Mouse (Mus musculus): ENCODE measurements at regions not wholly inside any gene's neighbourhood (a gene's known extent, or its start where the extent isn't known, plus 50 kb on each side); places are given as distances from the start of the nearest gene placed in this dataset.

DNA sequence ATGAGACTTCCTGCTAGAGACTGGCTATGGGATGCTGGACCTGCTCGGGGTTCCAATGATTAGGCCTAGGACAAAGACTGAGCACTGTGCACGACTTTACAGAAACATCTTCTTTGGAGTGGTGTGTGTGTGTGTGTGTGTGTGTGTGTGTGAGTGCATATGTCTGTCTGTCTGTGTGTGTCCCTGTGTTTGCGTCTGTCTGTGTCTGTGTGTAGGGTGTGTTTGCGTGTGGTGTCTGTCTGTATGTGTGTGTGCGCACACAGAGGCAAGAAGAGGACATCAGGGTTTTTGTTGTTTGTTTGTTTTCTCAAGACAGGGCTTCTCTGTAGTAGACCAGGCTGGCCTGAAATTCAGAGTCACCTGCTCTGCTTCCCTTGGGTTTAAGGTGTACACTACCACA, 51.9 kb upstream of the Slco4a1 start:
- H3K4me3 ChIP-seq = no peak overlapping the region
- no peaks in the 10 kb centered on the region for H3K36me3 ChIP-seq
- no peaks in the 10 kb centered on the region for H3K9me3 ChIP-seq (replicated peaks)
- 84% methylated on average over 5 of the region's 5 CpGs for WGBS
- DNase-seq (ENCODE audit: low spot score) = no peak
- no peak overlapping the region for H3K27ac ChIP-seq (replicated peaks)
- no peaks in the 10 kb centered on the region for H3K27me3 ChIP-seq (ENCODE audit: low read depth, poor library complexity, severe bottlenecking)
- no peaks in the 10 kb centered on the region for H3K4me1 ChIP-seq

DNA sequence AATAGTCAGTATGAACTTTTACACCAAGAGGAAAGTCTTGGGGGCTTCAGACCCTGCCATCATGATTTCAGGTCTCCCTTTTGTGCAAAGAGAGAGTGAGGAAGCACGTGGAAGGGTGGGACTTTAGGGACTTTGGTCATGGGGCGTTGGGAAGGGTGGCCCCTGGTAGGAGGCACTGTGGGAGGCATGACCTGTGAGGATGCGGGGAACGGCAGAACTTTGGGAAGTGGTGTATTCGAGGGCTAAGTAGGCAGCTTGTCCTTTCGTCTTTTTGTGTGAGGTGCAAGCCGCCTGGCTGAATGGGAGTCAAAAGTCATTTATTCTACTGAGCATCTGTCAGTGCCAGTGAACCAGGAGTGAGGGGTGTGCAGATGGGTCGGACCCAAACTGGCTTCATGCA, 52.4 kb upstream of the Slco4a1 start:
- H3K9me3 ChIP-seq (replicated peaks) = no peaks in the 10 kb centered on the region
- no peak for DNase-seq (ENCODE audit: low spot score)
- H3K4me1 ChIP-seq = no peaks in the 10 kb centered on the region
- H3K36me3 ChIP-seq = no peaks in the 10 kb centered on the region
- 73% methylated on average over 8 of the region's 8 CpGs for WGBS
- no peak overlapping the region for H3K4me3 ChIP-seq
- H3K27me3 ChIP-seq (ENCODE audit: low read depth, poor library complexity, severe bottlenecking) = no peaks in the 10 kb centered on the region
- no peak overlapping the region for H3K27ac ChIP-seq (replicated peaks)

DNA sequence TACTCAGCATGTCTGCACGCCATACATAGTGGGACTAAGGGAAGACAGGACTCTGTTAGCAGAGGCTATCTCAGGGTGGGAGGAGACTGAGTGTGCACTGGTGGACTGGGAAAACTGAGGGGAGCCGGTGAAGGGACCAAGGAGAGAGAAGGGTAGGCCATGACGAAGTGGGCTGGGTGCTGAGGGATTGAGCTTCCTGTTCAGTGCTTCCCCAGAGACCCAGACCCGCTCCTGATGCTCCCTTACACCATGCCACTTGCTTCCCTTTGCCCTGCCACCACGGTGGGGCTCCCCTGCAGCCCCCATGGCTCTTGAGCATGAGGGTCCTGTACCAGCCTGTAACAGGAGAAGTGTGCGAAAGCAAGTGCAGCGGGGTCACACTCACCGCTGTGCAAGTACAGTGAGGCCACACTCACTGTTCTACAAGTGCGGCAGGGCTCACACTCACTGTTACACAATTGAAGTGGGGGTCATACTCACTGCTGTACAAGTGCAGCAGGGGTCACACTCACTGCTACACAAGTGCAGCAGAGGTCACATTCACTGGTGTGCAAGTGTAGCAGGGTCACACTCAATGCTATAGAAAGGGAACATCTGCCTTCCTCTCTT, 53.1 kb upstream of the Slco4a1 start:
- Histone ChIP-seq H3K27ac (replicated peaks) (no peak overlapping the region), H3K4me3 (no peak overlapping the region), H3K27me3 (ENCODE audit: low read depth, poor library complexity, severe bottlenecking) (no peaks in the 10 kb centered on the region), H3K4me1 (no peaks in the 10 kb centered on the region), H3K36me3 (no peaks in the 10 kb centered on the region), H3K9me3 (replicated peaks) (no peaks in the 10 kb centered on the region)
- no peak for DNase-seq (ENCODE audit: low spot score)
- WGBS = 82% methylated on average over 9 of the region's 9 CpGs

DNA sequence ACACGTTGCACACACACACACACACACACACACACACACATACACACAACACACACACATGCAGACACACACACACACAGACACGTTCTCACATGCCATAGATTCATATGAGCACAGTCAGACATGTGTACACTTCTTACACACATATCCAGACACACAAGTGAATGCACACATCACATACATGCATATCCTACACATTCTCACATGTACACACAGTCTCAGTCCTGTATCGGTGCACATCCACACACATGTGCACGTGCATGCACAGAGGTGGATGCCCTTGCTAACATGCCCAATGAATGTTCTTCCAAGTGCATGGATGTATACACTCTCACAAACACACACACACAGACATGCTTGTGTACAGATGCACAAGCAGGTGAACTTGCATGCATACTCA, 53.6 kb upstream of the Slco4a1 start:
- Histone ChIP-seq H3K4me1 (no peaks in the 10 kb centered on the region), H3K27ac (replicated peaks) (no peak overlapping the region), H3K27me3 (ENCODE audit: low read depth, poor library complexity, severe bottlenecking) (no peaks in the 10 kb centered on the region), H3K36me3 (no peaks in the 10 kb centered on the region), H3K9me3 (replicated peaks) (no peaks in the 10 kb centered on the region), H3K4me3 (no peak overlapping the region)
- WGBS = 84% methylated on average over 4 of the region's 4 CpGs
- no peak for DNase-seq (ENCODE audit: low spot score)

DNA sequence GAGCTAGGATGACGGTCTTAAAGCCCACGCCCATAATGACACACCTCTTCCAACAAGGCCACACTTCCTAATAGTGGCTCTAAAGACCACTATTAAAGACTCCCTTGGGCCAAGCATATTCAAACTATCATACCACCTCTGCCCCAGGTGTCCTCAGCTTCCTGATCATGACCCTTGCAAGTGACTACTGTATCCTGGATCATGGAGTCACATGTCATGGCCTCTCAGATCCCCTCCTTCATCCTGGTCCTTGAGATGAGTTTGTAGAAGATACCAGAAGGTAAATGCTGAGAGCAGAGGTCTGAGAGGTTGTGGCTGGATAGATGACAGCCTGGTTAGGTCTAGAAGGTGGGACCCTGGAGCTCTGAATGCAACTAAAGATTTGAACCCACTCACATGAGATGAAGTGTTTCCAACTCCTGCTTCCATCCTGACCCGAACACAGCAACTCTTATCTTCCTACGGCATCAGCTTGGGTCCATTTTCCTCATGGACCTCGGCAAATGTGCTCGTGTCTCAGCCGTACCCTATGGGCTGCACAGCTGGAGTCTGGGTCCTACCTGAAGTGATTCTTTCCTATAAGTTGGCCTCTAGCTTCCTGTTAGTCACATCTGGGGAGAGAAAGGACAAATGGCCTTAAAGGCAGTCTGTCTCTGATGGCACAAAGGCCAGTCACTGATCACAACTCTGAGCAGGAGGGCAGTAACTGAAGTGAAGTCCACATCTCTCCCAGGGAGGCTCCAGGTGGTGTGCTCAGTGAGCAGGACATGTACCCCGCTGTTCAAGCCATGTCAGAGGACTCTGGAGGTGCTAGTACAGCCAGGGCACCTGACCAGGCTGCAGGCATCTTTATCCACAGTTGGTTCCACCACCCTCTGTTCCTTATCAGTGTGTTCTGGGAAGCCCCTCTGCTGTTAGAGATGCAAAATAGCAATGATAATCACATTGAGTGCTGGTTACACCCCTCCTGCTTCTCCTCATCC, 54.3 kb upstream of the Slco4a1 start:
- WGBS = 86% methylated on average over 8 of the region's 8 CpGs
- no peak for DNase-seq (ENCODE audit: low spot score)
- Histone ChIP-seq H3K4me3 (no peak overlapping the region), H3K9me3 (replicated peaks) (no peaks in the 10 kb centered on the region), H3K36me3 (no peaks in the 10 kb centered on the region), H3K27ac (replicated peaks) (no peak overlapping the region), H3K4me1 (no peaks in the 10 kb centered on the region), H3K27me3 (ENCODE audit: low read depth, poor library complexity, severe bottlenecking) (no peaks in the 10 kb centered on the region)

DNA sequence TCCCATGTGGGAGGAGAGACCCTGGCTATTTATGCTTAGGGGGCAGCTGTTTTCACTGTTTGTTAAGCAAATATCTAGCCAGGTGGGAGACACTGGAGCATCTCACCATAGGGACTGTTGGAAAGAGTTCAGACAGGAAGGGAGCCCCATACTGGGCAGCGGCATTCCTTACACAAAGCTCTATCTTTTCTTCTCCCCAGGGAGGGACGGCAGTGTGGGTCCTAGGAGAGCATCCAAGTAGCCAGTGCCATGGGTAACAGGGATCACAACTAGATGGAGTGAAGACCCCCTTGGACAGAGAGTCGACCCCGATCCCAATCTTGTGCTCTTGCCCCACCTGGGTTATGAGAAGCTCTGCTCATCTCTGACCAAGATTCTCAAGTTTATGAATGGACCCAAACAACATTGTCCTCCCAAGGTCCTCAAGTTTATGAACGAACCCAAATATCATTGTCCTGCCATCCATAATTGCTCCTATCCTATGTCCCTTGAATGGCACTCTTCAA, 55.5 kb upstream of the Slco4a1 start:
- no peaks in the 10 kb centered on the region for H3K27me3 ChIP-seq (ENCODE audit: low read depth, poor library complexity, severe bottlenecking)
- no peaks in the 10 kb centered on the region for H3K36me3 ChIP-seq
- no peaks in the 10 kb centered on the region for H3K4me1 ChIP-seq
- no peak for DNase-seq (ENCODE audit: low spot score)
- no peak overlapping the region for H3K27ac ChIP-seq (replicated peaks)
- no peak overlapping the region for H3K4me3 ChIP-seq
- no peaks in the 10 kb centered on the region for H3K9me3 ChIP-seq (replicated peaks)
- 88% methylated on average over 5 of the region's 5 CpGs for WGBS

DNA sequence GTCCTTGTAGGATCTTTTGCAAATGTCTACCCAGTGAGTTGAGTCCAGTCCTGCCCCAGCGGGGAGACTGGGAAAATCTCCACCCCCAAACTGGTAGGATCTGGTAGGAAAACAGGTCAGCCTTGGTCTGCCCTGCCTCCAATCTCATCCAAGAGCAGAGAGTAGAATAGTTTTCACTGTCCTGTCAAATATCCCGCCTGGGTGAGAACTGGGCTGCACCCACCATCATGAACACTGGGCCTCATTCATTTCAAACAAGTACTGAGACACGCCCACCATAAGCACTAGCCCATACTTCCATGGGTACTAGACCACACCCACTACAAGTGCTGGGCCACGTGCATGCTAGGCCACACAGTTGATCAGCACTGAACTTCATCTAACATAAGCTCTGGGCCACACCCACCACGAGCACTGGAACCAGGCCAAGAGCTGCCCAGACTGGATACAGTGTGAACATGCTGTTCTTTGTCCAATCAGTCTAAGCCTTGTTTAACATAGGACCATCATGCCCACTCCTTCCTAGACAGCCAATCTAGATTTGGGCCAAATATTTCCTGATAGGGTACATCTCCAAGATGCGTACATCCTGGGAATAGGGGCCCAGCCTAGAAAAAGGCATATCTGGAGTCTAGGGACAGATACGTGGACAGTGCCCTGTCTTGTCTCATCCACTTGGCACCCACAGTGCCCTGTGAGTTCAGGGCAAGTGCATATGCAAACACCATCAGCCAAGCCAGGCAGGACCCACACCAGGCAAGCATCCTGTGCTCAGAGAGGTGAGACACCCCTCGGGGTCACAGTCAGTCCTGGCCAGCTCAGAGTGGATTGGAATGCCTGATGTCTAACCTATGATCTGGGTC, 56.2 kb upstream of the Slco4a1 start:
- H3K27ac ChIP-seq (replicated peaks) = no peak overlapping the region
- WGBS = 82% methylated on average over 8 of the region's 8 CpGs
- DNase-seq (ENCODE audit: low spot score) = no peak
- no peaks in the 10 kb centered on the region for H3K27me3 ChIP-seq (ENCODE audit: low read depth, poor library complexity, severe bottlenecking)
- no peak overlapping the region for H3K4me3 ChIP-seq
- no peaks in the 10 kb centered on the region for H3K4me1 ChIP-seq
- no peaks in the 10 kb centered on the region for H3K9me3 ChIP-seq (replicated peaks)
- H3K36me3 ChIP-seq = no peaks in the 10 kb centered on the region

DNA sequence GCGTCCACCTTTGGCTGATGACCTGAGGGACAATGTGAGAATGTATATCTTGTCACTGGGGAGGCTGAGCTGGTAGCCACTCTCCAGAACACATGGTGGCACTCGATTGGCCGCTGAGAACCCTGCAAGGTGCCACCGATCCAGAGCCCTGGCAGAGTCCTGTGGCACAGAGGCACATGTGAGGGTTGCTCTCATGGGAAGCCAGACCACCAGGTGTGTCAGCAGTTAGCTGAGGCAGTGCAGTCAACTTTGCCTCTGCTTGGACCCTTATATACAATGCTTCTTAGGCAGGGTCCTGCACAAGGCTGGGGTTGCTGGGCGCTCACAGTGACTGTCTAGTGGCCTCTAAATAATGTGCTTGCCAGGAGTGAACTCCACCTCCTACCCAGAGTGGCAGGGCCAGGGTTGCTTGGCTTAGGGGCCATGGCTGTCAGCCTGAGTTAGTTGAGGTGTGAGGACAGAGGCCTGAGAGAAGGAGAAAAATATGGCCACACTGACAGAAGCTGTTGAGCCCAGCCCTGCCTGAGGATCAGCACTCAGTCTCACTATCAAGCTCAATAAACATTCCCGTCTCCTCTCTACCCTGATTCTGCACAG, 57.1 kb upstream of the Slco4a1 start:
- DNase-seq (ENCODE audit: low spot score) = no peak
- Histone ChIP-seq H3K27ac (replicated peaks) (no peak overlapping the region), H3K4me1 (no peaks in the 10 kb centered on the region), H3K4me3 (no peak overlapping the region), H3K27me3 (ENCODE audit: low read depth, poor library complexity, severe bottlenecking) (no peaks in the 10 kb centered on the region), H3K9me3 (replicated peaks) (no peaks in the 10 kb centered on the region), H3K36me3 (no peaks in the 10 kb centered on the region)
- 89% methylated on average over 6 of the region's 6 CpGs for WGBS

DNA sequence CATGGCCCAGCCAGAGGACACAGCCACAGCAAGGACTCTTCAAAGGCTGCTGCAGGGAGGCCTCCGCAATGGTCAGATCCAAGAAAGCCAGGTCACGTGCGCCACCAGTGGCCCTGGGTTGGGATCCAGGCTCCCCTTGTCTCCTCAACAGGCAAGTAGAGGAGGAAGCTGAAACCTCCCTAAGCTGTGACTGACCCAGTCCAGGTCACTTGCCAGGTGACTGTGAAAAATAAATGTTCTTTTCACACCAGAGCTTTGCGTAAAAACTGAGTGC, 57.6 kb upstream of the Slco4a1 start:
- Histone ChIP-seq H3K27me3 (ENCODE audit: low read depth, poor library complexity, severe bottlenecking) (no peaks in the 10 kb centered on the region), H3K4me1 (no peaks in the 10 kb centered on the region), H3K27ac (replicated peaks) (no peak overlapping the region), H3K4me3 (no peak overlapping the region), H3K36me3 (no peaks in the 10 kb centered on the region), H3K9me3 (replicated peaks) (no peaks in the 10 kb centered on the region)
- no peak for DNase-seq (ENCODE audit: low spot score)
- WGBS = 87% methylated on average over 4 of the region's 4 CpGs

DNA sequence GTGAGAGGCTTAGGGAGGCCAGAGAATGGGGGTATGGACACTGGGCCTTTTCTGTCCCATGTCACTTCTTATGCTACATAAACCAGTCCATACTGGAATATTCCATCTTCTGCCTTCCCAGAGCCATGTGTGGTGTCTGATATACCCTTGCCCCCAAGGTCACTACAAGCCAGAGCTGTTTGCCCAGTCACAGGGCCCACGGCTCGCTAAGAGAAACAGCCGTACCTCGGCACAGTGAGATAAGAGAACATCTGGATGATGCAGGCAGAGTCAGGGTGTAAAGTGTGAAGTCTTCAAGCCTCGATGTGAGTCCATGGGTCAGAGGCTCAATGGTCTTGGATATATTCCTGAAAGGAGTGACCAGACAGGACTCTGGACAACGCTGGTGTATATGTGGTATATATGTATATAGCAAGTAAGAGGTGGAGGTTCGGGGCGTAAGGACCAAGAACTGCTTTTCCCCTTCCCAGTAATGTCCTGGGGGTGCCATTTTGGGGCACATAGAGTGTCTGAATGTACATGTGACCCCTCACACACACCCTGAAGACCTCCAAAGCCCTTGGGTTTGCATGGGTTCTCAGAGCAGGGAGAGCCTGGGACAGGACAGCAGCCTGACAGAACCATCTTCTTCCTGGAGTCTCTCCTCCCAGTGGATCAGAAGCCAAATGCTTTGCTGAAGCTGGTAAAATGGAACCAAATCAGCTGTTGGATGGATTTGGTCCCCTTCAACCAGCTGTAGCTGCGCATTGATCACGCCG, 58.1 kb upstream of the Slco4a1 start:
- no peaks in the 10 kb centered on the region for H3K27me3 ChIP-seq (ENCODE audit: low read depth, poor library complexity, severe bottlenecking)
- H3K4me1 ChIP-seq = no peaks in the 10 kb centered on the region
- H3K4me3 ChIP-seq = no peak overlapping the region
- DNase-seq (ENCODE audit: low spot score) = no peak
- 93% methylated on average over 11 of the region's 11 CpGs for WGBS
- H3K36me3 ChIP-seq = no peaks in the 10 kb centered on the region
- H3K9me3 ChIP-seq (replicated peaks) = no peaks in the 10 kb centered on the region
- no peak overlapping the region for H3K27ac ChIP-seq (replicated peaks)

DNA sequence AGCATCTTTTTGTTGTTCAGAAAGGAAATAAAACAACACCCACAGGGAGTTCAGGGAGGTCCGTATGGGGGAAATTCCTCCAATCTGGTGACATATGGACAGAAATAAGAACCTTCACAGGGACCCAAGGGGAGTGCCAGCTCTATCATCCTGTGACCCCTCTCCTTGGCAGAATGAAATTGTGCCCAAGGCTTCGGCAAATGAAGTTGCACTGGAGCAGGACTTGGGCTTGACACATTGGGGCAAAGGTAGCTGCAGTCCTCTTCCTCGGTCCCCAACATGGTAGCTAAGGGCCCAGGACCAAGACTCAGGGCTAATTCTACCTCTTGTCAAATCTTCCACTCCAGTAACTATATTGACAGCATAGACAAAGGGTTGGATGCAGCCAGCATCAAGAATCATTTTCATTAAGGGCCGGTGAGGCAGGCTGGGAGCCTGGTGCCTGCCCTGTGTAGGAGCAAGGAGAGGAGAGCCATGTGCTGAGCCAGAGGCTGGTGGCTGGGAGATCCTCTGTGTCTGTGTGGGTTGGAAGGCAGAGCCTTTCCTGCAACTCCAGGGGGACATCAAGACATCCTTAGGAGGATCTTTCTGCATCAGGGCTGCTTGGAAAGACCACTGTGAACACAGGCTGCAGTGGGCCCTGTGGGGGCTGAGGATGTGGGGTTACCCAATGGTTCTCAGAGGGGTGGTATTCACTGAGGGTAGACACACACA, 59.2 kb upstream of the Slco4a1 start:
- DNase-seq (ENCODE audit: low spot score) = no peak
- no peak overlapping the region for H3K27ac ChIP-seq (replicated peaks)
- no peaks in the 10 kb centered on the region for H3K4me1 ChIP-seq
- no peak overlapping the region for H3K4me3 ChIP-seq
- 73% methylated on average over 4 of the region's 4 CpGs for WGBS
- H3K9me3 ChIP-seq (replicated peaks) = no peaks in the 10 kb centered on the region
- no peaks in the 10 kb centered on the region for H3K36me3 ChIP-seq
- H3K27me3 ChIP-seq (ENCODE audit: low read depth, poor library complexity, severe bottlenecking) = peaks cover 7% of the 10 kb centered on the region; the same call in 1 of the 2 replicates

Data from midbrain, embryonic 10.5 days (tissue).